Mouse (Mus musculus): ENCODE measurements around the gene Gm20547.
"Not testable (repeated sequence)": the region's sequence is repeated elsewhere in the genome, so short reads cannot be mapped to it uniquely, and the experiment has no call there.

The Gm20547 gene

GRCm38 (mm10) chr17:34881683-34882310, at the start of gene Gm20547:
Gene Gm20547, minus strand, starts transcription at chr17:34882042.
- DNase-seq (ENCODE audit: low read depth, low spot score), result no peak

DNA sequence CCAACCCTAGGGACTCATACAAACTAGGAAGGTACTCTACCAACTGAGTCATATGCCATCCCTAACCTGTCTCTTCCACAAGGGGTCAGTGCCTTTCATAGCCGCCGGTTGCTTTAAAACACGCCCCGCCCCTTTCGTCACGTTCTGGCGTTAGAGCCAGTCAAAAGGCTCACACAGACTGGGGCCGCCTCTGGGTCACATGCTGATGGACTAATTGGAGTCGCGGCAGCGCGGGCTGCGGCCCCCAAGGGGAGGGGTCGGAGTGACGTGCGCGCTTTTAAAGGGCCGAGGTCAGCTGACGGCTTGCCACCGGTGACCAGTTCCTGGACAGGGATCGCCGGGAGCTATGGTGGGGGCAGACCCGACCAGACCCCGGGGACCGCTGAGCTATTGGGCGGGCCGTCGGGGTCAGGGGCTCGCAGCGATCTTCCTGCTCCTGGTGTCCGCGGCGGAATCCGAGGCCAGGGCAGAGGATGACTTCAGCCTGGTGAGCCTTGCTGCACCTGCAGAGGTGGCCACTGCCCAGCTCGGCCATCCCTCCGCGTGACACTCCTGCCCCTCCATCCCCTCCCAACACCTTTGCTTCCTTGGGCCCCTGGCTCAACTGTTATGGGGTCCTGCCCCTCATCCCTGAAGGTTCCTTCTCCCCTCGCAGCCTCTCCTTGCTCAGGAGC, 49.4 kb upstream of the Gm20547 start, which contains the start of gene Neu1:
Neu1 (plus strand) TSS at position 193 of the 674 bp plus-strand sequence.
- peak; percentile 94 for DNase-seq (ENCODE audit: low read depth, low spot score)

DNA sequence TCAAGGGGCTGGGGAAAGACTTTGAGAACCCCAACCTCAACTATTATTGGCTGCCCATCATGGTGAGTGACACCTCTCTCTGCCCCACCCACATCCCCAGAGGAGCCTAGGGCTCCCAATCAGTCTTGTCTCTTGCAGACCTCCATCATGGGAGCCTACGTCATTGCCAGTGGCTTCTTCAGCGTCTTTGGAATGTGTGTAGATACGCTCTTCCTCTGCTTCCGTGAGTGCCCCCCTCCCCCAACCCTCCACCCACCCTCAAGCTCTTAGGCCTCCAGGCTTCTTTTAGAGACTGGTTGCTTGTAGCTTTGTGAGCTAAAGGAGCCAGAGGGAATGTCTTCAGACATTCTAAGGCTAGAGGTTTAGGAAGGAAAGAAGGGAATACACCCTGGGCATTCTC, 47.0 kb upstream of the Gm20547 start:
- no peak for DNase-seq (ENCODE audit: low read depth, low spot score)

GRCm38 (mm10) chr17:34927306-34928019, 45.6 kb upstream of the Gm20547 start:
- DNase-seq (ENCODE audit: low read depth, low spot score), result no peak

- no peak for DNase-seq (ENCODE audit: low read depth, low spot score)
Measured at GRCm38 (mm10) chr17:34924258-34924657, 42.4 kb upstream of the Gm20547 start.

GRCm38 (mm10) chr17:34922939-34923338, 41.1 kb upstream of the Gm20547 start:
- no peak for DNase-seq (ENCODE audit: low read depth, low spot score)

DNA sequence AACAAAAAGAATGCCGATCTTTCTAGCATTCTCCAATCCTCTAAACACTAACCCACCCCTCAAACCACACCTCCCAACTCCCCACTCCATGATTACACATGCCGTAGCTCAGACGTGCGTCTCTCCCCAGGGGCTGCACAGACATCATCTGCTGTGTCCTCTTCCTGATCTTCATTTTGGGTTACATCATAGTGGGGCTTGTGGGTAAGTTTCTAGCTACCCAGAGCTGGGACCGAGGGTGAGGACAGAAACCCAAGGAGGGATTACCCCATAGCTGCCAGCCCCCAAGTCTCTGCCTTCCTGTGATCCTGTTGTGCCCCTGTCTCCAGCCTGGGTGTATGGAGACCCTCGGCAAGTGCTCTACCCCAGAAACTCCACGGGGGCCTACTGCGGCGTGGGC, 35.3 kb upstream of the Gm20547 start:
- DNase-seq (ENCODE audit: low read depth, low spot score), result no peak

DNA sequence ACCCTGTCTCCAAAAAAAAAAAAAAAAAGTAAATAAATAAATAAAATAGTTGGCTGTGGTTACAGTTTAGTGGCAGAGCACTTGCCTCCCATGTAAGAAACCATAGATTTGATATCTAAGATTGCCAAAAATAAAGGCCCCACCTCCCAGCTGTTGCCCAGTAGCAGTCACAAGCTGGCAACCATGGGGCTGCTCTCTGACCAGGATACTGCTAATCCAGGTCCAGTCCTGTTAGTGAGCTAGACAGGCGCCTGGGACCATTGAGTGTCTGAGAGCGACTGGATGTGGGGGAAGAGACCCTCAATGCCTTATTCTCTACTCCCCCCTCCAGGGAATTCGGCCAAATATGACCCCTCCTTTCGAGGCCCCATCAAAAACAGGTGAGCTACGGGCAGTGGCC, 34.5 kb upstream of the Gm20547 start:
- DNase-seq (ENCODE audit: low read depth, low spot score), result no peak

GRCm38 (mm10) chr17:34915410-34915831, 33.6 kb upstream of the Gm20547 start:
- DNase-seq (ENCODE audit: low read depth, low spot score), result no peak

- DNase-seq (ENCODE audit: low read depth, low spot score), result no peak
Measured at GRCm38 (mm10) chr17:34913930-34914665, 32.3 kb upstream of the Gm20547 start, which contains the start of gene Slc44a4. Gene Slc44a4, plus strand, starts transcription at chr17:34914466.

- peak; percentile 50 for DNase-seq (ENCODE audit: low read depth, low spot score)
Measured at GRCm38 (mm10) chr17:34911945-34912351, 30.1 kb upstream of the Gm20547 start.

GRCm38 (mm10) chr17:34910982-34911381, 29.1 kb upstream of the Gm20547 start:
- no peak for DNase-seq (ENCODE audit: low read depth, low spot score)

DNA sequence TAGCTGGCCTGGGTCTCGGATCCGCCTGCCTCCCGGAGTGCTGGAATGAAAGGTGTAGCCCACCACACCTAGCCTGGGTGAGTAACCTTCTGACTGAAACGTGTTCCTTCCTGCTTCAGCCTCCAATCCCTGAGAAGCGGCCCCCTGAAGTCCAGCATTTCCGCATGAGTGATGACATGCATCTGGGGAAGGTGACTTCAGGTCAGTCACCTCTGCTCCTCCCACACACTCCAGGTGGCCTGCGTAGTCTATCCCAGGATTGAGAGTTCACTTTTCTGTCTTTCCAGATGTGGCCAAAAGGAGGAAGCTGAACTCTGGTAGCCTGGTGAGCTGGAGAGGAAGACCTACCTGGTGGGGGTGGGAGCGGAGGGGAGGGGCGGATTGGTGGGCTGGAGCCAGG, 21.1 kb upstream of the Gm20547 start:
- DNase-seq (ENCODE audit: low read depth, low spot score), result no peak

DNA sequence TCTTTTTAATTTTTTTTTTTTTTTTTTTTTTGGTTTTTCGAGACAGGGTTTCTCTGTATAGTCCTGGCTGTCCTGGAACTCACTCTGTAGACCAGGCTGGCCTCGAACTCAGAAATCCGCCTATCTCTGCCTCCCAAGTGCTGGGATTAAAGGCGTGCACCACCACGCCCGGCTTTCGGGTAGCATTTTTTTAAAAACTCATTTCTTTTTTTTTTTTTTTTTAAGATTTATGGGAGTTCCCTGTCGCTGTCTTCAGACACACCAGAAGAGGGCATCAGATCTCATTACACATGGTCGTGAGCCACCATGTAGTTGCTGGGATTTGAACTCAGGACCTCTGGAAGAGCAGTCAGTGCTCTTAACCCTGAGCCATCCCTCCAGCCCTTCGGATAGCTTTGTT, 20.1 kb upstream of the Gm20547 start:
- not testable (repeated sequence) for DNase-seq (ENCODE audit: low read depth, low spot score)

- not testable (repeated sequence) for DNase-seq (ENCODE audit: low read depth, low spot score)
Measured at GRCm38 (mm10) chr17:34900826-34901225, 19.0 kb upstream of the Gm20547 start.

DNA sequence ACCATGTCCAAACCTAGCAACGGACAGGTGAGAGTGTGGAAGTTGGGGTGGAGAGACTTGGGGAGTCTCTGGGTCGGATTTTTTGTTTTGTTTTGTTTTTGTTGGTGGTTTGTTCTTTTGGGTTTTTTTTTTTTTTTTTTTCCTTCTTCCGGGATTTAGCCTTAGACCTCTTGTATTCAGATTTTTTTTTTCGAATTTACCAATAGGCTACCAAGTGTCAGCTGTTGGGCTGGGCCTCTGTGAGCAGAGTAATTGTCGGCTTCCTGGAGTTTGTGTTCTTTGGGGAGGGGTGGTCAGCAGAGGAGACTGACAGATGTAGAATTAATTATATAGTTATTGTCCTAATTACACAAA, 18.0 kb upstream of the Gm20547 start:
- DNase-seq (ENCODE audit: low read depth, low spot score), result no peak

DNA sequence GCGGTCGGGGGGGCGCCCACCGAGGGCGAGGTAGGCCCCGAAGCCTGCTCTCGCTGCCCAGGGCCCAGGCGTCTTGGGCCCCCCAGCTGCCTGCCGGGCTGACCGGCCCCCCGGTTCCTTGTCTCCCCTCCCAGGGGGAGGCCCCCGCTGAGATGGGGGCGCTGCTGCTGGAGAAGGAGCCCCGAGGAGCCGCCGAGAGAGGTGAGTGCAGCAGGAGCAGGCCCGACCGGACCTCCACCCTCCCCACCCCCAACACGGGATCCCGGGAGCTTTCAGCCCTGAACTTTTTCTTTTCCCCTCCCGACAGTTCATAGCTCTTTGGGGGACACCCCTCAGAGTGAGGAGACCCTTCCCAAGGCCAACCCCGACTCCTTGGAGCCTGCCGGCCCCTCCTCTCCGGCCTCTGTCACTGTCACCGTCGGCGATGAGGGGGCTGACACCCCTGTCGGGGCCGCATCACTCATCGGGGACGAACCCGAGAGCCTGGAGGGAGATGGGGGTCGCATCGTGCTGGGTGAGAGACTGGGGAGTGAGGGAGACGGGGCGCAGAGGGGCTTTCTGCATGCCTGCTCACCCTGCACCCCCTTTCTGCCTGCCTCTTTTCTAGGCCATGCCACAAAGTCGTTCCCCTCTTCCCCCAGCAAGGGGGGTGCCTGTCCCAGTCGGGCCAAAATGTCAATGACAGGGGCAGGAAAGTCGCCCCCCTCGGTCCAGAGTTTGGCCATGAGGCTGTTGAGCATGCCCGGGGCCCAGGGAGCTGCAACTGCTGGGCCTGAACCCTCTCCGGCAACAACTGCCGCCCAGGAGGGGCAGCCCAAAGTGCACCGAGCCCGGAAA, 17.4 kb upstream of the Gm20547 start:
- no peak for DNase-seq (ENCODE audit: low read depth, low spot score)

- DNase-seq (ENCODE audit: low read depth, low spot score), result no peak
Measured at GRCm38 (mm10) chr17:34898706-34899052, 16.8 kb upstream of the Gm20547 start.

GRCm38 (mm10) chr17:34898160-34898586, 16.3 kb upstream of the Gm20547 start, which contains the start of the genes C2 and Ehmt2:
Gene C2, minus strand, starts transcription at chr17:34898265.
Gene Ehmt2, plus strand, starts transcription at chr17:34898469.
- peak; percentile 53 for DNase-seq (ENCODE audit: low read depth, low spot score)

GRCm38 (mm10) chr17:34897373-34898159, 15.7 kb upstream of the Gm20547 start:
- no peak for DNase-seq (ENCODE audit: low read depth, low spot score)
